Mouse (Mus musculus): ENCODE data around the gene Eef1g.

The Eef1g gene

GRCm38 (mm10) chr19:9025562-9026257 lies 58.9 kb downstream of the Eef1g start:
- DNase-seq (ENCODE audit: low read depth, low spot score): no peak

- DNase-seq (ENCODE audit: low read depth, low spot score): no peak
These were observed 59.8 kb downstream of the Eef1g start for GRCm38 (mm10) chr19:9026634-9027033.

- DNase-seq (ENCODE audit: low read depth, low spot score): peak; percentile 43
These were observed 61.0 kb downstream of the Eef1g start for GRCm38 (mm10) chr19:9027795-9028194.

Data from ES-CJ7 (cell line).